Mouse (Mus musculus): ENCODE measurements around the gene Rhoa.

DNA sequence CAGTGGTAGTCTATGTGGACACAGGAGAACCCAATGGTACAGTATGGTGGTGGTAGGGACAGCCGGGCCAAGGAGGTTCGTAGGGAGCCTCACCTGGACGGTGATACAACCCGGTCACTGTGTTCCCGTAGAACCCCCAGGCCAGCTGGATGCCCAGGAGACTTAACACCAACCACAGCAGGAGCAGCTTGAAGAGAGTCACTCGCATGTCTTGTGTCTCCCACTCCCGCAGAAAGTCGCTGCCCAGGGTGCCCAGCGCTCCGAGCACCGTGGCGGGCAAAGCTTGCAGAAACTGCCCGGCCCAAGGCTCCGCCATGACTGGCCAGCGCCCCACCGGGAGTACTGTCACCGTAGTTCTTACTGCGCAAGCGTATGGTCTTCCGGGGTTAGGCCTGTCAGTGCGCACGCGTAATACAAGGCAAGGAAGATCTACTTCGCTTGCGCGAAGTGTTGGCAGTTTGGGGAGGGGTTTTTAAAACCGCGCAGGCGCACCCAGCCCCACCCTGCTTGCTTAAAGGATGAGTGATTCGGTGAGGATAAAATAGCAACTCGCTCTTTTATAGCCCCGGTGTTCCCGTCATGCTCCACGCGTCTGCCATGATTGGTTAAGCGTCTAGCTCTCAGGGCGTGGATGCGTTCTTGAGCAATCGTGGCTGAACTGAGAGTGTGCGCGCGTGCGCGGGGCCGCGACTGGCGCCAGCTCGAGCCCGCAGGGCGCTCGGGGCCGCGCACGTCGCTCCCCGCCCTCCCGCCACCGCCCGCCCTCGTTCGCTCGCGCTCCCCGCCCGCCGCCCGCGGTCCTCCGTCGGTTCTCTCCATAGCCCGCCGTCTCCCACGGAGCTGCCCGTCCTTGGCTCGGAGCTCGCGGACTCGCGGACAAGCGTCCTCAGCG lies at the start of gene Rhoa, which contains the start of gene Tcta:
- TF ChIP-seq HCFC1 (IDR thresholded peaks at IDR 0.05; ENCODE audit: borderline replicate concordance, insufficient read depth, low read length), result 0 out of 2 replicates have a peak, but pooled peaks have one; percentile 47
- no peak for TF ChIP-seq ZNF384 (IDR thresholded peaks at IDR 0.05; ENCODE audit: low read depth, low read length)
- TF ChIP-seq CHD2 (IDR thresholded peaks at IDR 0.05; ENCODE audit: low read depth, low read length), result no peak
- no peak for TF ChIP-seq MAFK (IDR thresholded peaks at IDR 0.05; ENCODE audit: insufficient read depth, low read depth, low read length)
- TF ChIP-seq ZC3H11A (IDR thresholded peaks at IDR 0.05; ENCODE audit: borderline replicate concordance, low read depth, low read length), result no peak

All from ES-E14 (cell line).